Mouse (Mus musculus) thymus, adult 2 months (tissue): ENCODE results near the gene Phyhd1. TPM values are rescaled to one million over a fixed set of nuclear protein-coding genes. Genes with fewer than 3 reads are reported as not detected.

Source experiments
- DNase-seq: peaks from one replicate; pipeline ENCODE4 v3.0.0; 2021
- H3K27ac ChIP-seq: fragments of 200-500 bp; 2 replicates; pipeline ENCODE4 v1.5.1; 2012; ENCODE audit warnings: low read length, control low read depth; ENCODE audit not compliant: control insufficient read depth, insufficient read depth
- H3K27me3 ChIP-seq: fragments of 200-500 bp; 2 replicates; pipeline ENCODE4 v1.6.1; 2012; ENCODE audit warnings: mild to moderate bottlenecking, low read length, moderate library complexity, mixed read lengths; ENCODE audit not compliant: control insufficient read depth, insufficient read depth
- H3K36me3 ChIP-seq: fragments of 200-500 bp; 2 replicates; pipeline ENCODE4 v1.6.1; 2012; ENCODE audit warnings: mild to moderate bottlenecking, low read length, moderate library complexity; ENCODE audit not compliant: control insufficient read depth, insufficient read depth
- H3K4me1 ChIP-seq: fragments of 200-500 bp; replicated peaks from 2 replicates; pipeline ENCODE4 v1.6.1; 2012; ENCODE audit warnings: low read length; ENCODE audit not compliant: control insufficient read depth, insufficient read depth
- H3K4me3 ChIP-seq: fragments of 200-500 bp; 2 replicates; pipeline ENCODE4 v1.5.1; 2012; ENCODE audit warnings: mild to moderate bottlenecking, low read length, control low read depth, moderate library complexity; ENCODE audit not compliant: control insufficient read depth, insufficient read depth
- CTCF ChIP-seq: fragments of 200-500 bp; IDR thresholded peaks from 2 replicates; pipeline ENCODE4 v1.5.1; 2012; ENCODE audit warnings: mild to moderate bottlenecking, control low read depth, low read length, moderate library complexity, borderline replicate concordance; ENCODE audit not compliant: control insufficient read depth, poor library complexity, insufficient read depth; ENCODE audit errors: extremely low read depth
- POLR2A ChIP-seq: fragments of 200-500 bp; IDR thresholded peaks from 2 replicates; pipeline ENCODE4 v1.6.1; 2012; ENCODE audit warnings: mild to moderate bottlenecking, low read length, control low read depth, moderate library complexity; ENCODE audit not compliant: control insufficient read depth, poor library complexity, insufficient read depth; ENCODE audit errors: extremely low read depth
- WGBS: fragments of 180-500 bp; shearing (Covaris S2); methylation state at CpG from one replicate; pipeline ENCODE4 v1.1.7; 2018; 5-methylcytosine and 5-hydroxymethylcytosine counted together
- polyA plus RNA-seq: library from polyadenylated mRNA; depleted of rRNA; stranded (reverse); fragments of >200 nt; gene quantifications from 2 replicates; pipeline ENCODE4 v1.2.3, GENCODE M21; 2012

The Phyhd1 gene
- polyA plus RNA-seq, 1 experiment, result 18.1 TPM

DNA sequence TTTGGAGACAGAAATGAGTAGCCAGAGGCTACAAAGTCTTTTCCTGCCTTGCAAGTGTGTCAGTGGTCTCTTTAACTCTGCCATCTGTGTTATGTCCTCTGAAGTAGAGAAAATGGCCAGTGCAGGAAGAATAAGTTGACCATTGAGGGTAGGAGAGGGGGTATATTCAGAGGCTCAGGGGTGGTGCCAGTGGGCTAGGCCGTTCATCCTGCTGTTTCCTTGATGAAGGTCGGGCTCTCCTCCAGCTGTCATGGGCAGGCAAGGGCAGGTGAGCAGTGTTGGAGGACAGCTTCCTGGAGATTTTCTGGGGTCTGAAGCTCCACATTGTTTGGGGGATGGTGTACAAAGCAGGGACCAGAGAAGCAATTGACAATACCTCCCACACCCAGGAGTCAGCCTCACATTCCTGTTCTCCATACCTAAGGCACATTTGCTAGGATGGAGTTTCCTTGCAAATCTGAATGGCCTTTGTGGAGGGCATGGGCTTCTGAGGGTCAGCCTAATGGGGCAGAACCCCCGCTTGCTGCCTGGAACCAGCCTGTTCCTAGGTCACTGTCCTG is 27.0 kb upstream of the Phyhd1 start:
- no peaks in the 10 kb centered on the region for H3K27me3 ChIP-seq
- DNase-seq, result no peak
- 77% methylated on average over 3 of the region's 3 CpGs for WGBS
- H3K4me1 ChIP-seq, result peaks cover 39% of the 10 kb centered on the region
- peaks cover 16% of the 10 kb centered on the region for H3K36me3 ChIP-seq
- no peak overlapping the region for H3K4me3 ChIP-seq
- TF ChIP-seq CTCF (no peak), POLR2A (no peak)
- no peak overlapping the region for H3K27ac ChIP-seq

DNA sequence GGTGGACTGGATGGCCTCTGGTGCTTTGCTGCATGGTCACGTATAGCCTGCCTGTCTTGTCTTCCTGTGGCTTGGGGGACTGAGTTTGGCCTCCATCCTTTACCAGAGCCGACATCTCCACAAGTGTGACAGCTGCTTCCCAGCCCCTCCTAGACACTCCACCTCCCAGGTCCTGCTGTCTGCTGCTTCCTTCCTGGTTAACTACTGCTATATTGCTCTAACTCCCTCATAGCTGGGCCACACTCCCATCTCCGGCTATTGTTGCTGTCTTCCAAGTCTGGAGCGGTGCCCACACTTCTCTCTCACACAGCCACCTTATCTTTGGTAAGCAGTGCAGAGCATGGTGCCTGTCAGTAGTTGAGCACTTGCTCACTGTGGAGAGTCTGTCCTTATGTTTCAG is 26.2 kb upstream of the Phyhd1 start:
- H3K36me3 ChIP-seq, result peaks cover 23% of the 10 kb centered on the region
- H3K4me1 ChIP-seq, result peaks cover 41% of the 10 kb centered on the region
- no peak for TF ChIP-seq CTCF
- TF ChIP-seq POLR2A, result no peak
- H3K27me3 ChIP-seq, result no peaks in the 10 kb centered on the region
- no peak overlapping the region for H3K27ac ChIP-seq
- DNase-seq, result no peak
- H3K4me3 ChIP-seq, result no peak overlapping the region
- 94% methylated on average over 4 of the region's 4 CpGs for WGBS

DNA sequence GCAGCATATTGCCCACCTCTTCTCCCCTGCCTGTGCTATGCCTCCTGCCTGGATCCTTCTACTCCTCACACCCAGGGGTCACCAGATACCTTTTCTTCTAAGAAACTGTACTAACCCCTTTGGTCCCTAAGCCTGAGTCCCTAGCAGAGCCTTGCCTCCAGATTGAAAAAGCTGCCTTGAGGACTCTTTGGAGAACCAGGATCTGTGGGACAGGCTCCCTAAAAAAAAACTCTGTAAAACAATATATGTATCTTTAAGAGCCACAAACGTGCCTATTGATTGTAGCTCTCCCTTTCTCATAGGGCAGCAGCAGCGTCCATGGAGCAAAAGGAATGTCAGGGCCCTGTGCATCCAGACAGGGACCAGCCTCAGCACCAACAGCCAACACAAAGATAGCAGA is 25.7 kb upstream of the Phyhd1 start, which contains the start of gene Gm28035:
Gene Gm28035, plus strand, starts transcription at position 301 of the 400 bp plus-strand sequence.
- peaks cover 44% of the 10 kb centered on the region for H3K4me1 ChIP-seq
- H3K36me3 ChIP-seq, result peaks cover 25% of the 10 kb centered on the region
- H3K27ac ChIP-seq, result no peak within 1 kb of the TSS
- TF ChIP-seq CTCF, result no peak
- TF ChIP-seq POLR2A, result no peak
- no peak within 1 kb of the TSS for H3K4me3 ChIP-seq
- no peaks in the 10 kb centered on the region for H3K27me3 ChIP-seq
- DNase-seq, result no peak
- 90% methylated on average over 2 of the region's 2 CpGs for WGBS

DNA sequence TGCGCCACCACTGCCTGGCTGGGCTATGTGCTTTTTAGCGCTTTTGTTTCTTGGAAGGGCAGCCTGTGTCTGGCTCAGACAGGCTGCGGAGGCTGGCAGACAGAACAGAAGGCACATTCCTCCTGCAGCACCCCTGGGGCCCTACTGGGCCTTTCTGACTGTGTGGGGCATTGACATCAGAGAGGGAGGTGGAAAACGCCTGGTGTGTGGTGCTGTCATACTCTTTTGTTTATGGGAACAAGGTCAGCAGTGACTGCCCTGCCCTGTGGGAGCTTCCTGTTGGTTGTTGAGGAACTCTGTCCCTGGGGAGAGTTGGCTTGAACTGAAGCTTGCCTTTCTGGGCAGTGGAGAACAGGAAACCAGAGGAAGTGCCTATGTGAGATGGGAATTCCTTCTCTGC is 23.5 kb upstream of the Phyhd1 start:
- Histone ChIP-seq H3K36me3 (peaks cover 25% of the 10 kb centered on the region), H3K27ac (no peak overlapping the region), H3K27me3 (no peaks in the 10 kb centered on the region), H3K4me1 (peaks cover 45% of the 10 kb centered on the region), H3K4me3 (no peak overlapping the region)
- 80% methylated on average over 4 of the region's 4 CpGs for WGBS
- TF ChIP-seq CTCF (no peak), POLR2A (no peak)
- DNase-seq, result no peak

DNA sequence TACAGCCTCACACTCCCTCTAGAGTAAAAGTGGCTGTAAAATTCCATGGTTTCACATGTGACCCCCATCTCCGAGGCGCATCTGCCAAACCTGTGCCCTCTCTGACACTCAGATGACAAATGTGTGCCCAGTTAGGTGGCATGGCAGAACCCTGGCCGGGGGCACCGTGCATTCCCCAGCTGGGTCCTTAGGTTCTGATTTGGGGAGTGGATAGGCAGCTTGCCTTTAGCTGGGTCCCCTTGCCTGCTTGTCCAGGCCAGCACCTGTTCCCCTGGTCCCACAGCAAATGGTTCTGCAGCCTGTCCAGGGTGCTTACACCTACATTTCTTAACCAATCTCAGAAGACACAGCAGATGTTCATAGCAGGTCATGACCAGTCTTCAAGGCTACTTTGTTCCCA is 22.6 kb upstream of the Phyhd1 start:
- Histone ChIP-seq H3K4me1 (peaks cover 46% of the 10 kb centered on the region), H3K27ac (no peak overlapping the region), H3K27me3 (no peaks in the 10 kb centered on the region), H3K4me3 (no peak overlapping the region), H3K36me3 (peaks cover 25% of the 10 kb centered on the region)
- TF ChIP-seq POLR2A (no peak), CTCF (no peak)
- no peak for DNase-seq
- 93% methylated on average over 4 of the region's 4 CpGs for WGBS

DNA sequence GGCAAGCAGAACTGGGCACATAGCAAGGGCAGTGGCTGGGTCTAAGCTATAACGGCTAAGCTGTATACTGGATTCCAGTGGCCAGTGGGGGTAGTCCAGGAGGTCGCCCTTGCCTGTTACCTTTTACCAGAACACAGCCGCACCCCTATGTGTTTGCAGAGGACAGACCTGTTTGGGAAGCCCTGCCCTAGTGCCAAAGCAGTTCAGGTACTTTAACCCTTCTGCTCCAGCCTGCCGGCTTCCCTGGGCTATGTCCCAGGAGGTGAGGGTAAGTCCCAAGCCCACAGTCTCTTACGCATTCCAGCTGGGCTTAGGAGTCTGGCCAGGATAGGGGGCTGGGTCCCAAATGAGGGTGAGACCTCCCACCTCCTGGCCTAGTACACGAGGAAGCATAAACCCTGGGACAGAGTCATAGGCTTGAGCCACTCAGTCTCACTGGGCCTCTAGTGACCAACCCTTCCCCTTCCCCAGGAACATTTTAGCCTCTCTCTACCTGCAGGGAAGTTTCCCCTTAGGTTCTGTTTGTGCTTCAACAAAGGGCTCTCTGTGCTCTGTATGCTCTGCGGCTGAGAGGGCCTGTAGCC is 21.3 kb upstream of the Phyhd1 start:
- Histone ChIP-seq H3K36me3 (peaks cover 25% of the 10 kb centered on the region), H3K4me3 (no peak overlapping the region), H3K27me3 (no peaks in the 10 kb centered on the region), H3K4me1 (peaks cover 38% of the 10 kb centered on the region), H3K27ac (no peak overlapping the region; the same call in 1 of the 2 replicates)
- no peak for TF ChIP-seq CTCF
- no peak for TF ChIP-seq POLR2A
- no peak for DNase-seq
- 90% methylated on average over 7 of the region's 7 CpGs for WGBS
